Mouse (Mus musculus): ENCODE results near the gene Amph. TPM values are rescaled to one million over a fixed set of nuclear protein-coding genes. Genes with fewer than 3 reads are reported as not detected.
"Not testable (repeated sequence)": the region's sequence is repeated elsewhere in the genome, so short reads cannot be mapped to it uniquely, and the experiment has no call there.

The Amph gene
- 0.48 and 0.75 TPM in 2 replicates for polyA plus RNA-seq (2012; rRNA removed)

- Histone ChIP-seq H3K4me1 (ENCODE audit: control insufficient read depth, insufficient read depth, low read length) (no peaks in the 10 kb centered on the region), H3K4me3 (ENCODE audit: insufficient read depth, low read depth, low read length) (peak within 1 kb of the TSS; percentile 57), H3K27ac (ENCODE audit: insufficient read depth, low read depth, low read length) (no peak within 1 kb of the TSS), H3K27me3 (replicated peaks; ENCODE audit: control insufficient read depth, insufficient read depth, low read length) (0 out of 2 replicates have a peak, but pooled peaks cover 1% of the 10 kb centered on the region), H3K36me3 (ENCODE audit: control insufficient read depth, insufficient read depth, low read length) (no peaks in the 10 kb centered on the region)
- DNase-seq, result peak; percentile 62
- TF ChIP-seq CTCF (conservative IDR thresholded peaks at IDR 0.05; ENCODE audit: insufficient read depth, insufficient read length, low read depth, low read length), result no peak
- TF ChIP-seq POLR2A (IDR thresholded peaks at IDR 0.05; ENCODE audit: low read depth, low read length), result no peak
- WGBS, result 1% methylated on average over 70 of the region's 70 CpGs
These were observed at the start of gene Amph for GRCm38 (mm10) chr13:18948171-18949028. Gene Amph (plus strand): TSS chr13:18948205.

- no peaks in the 10 kb centered on the region for H3K4me1 ChIP-seq (ENCODE audit: control insufficient read depth, insufficient read depth, low read length)
- H3K4me3 ChIP-seq (ENCODE audit: insufficient read depth, low read depth, low read length), result no peak overlapping the region
- H3K27me3 ChIP-seq (replicated peaks; ENCODE audit: control insufficient read depth, insufficient read depth, low read length), result no peaks in the 10 kb centered on the region; the same call in 1 of the 2 replicates
- no peak overlapping the region for H3K27ac ChIP-seq (ENCODE audit: insufficient read depth, low read depth, low read length)
- TF ChIP-seq CTCF (conservative IDR thresholded peaks at IDR 0.05; ENCODE audit: insufficient read depth, insufficient read length, low read depth, low read length) (no peak), POLR2A (IDR thresholded peaks at IDR 0.05; ENCODE audit: low read depth, low read length) (no peak)
- no peak for DNase-seq
- H3K36me3 ChIP-seq (ENCODE audit: control insufficient read depth, insufficient read depth, low read length), result no peaks in the 10 kb centered on the region
- WGBS, result 54% methylated on average over 6 of the region's 6 CpGs
These were observed 44.4 kb upstream of the Amph start for GRCm38 (mm10) chr13:18903623-18904022.

GRCm38 (mm10) chr13:18914774-18915173 lies 33.2 kb upstream of the Amph start:
- TF ChIP-seq POLR2A (IDR thresholded peaks at IDR 0.05; ENCODE audit: low read depth, low read length), result no peak
- no peak for TF ChIP-seq CTCF (conservative IDR thresholded peaks at IDR 0.05; ENCODE audit: insufficient read depth, insufficient read length, low read depth, low read length)
- Histone ChIP-seq H3K27me3 (replicated peaks; ENCODE audit: control insufficient read depth, insufficient read depth, low read length) (no peaks in the 10 kb centered on the region), H3K4me1 (ENCODE audit: control insufficient read depth, insufficient read depth, low read length) (no peaks in the 10 kb centered on the region), H3K27ac (ENCODE audit: insufficient read depth, low read depth, low read length) (no peak overlapping the region), H3K36me3 (ENCODE audit: control insufficient read depth, insufficient read depth, low read length) (no peaks in the 10 kb centered on the region), H3K4me3 (ENCODE audit: insufficient read depth, low read depth, low read length) (no peak overlapping the region)
- WGBS, result 87% methylated on average over 4 of the region's 4 CpGs
- DNase-seq, result no peak

- 50% methylated on average over 1 of the region's 2 CpGs for WGBS
- not testable (repeated sequence) for H3K36me3 ChIP-seq (ENCODE audit: control insufficient read depth, insufficient read depth, low read length); H3K27ac ChIP-seq (ENCODE audit: insufficient read depth, low read depth, low read length); H3K4me1 ChIP-seq (ENCODE audit: control insufficient read depth, insufficient read depth, low read length); DNase-seq; H3K4me3 ChIP-seq (ENCODE audit: insufficient read depth, low read depth, low read length); H3K27me3 ChIP-seq (replicated peaks; ENCODE audit: control insufficient read depth, insufficient read depth, low read length)
These were observed 14.8 kb upstream of the Amph start for GRCm38 (mm10) chr13:18933191-18933590.

GRCm38 (mm10) chr13:18947686-18948085 lies 319 bp upstream of the Amph start:
- H3K4me3 ChIP-seq (ENCODE audit: insufficient read depth, low read depth, low read length), result no peak overlapping the region
- DNase-seq, result no peak
- H3K4me1 ChIP-seq (ENCODE audit: control insufficient read depth, insufficient read depth, low read length), result no peaks in the 10 kb centered on the region
- no peaks in the 10 kb centered on the region for H3K36me3 ChIP-seq (ENCODE audit: control insufficient read depth, insufficient read depth, low read length)
- WGBS, result 25% methylated on average over 5 of the region's 5 CpGs
- H3K27ac ChIP-seq (ENCODE audit: insufficient read depth, low read depth, low read length), result no peak overlapping the region
- TF ChIP-seq CTCF (conservative IDR thresholded peaks at IDR 0.05; ENCODE audit: insufficient read depth, insufficient read length, low read depth, low read length), result no peak
- TF ChIP-seq POLR2A (IDR thresholded peaks at IDR 0.05; ENCODE audit: low read depth, low read length), result no peak
- H3K27me3 ChIP-seq (replicated peaks; ENCODE audit: control insufficient read depth, insufficient read depth, low read length), result 0 out of 2 replicates have a peak, but pooled peaks cover 1% of the 10 kb centered on the region

- Histone ChIP-seq H3K4me1 (ENCODE audit: control insufficient read depth, insufficient read depth, low read length) (no peaks in the 10 kb centered on the region), H3K27me3 (replicated peaks; ENCODE audit: control insufficient read depth, insufficient read depth, low read length) (0 out of 2 replicates have a peak, but pooled peaks cover 1% of the 10 kb centered on the region), H3K36me3 (ENCODE audit: control insufficient read depth, insufficient read depth, low read length) (no peaks in the 10 kb centered on the region), H3K4me3 (ENCODE audit: insufficient read depth, low read depth, low read length) (no peak overlapping the region), H3K27ac (ENCODE audit: insufficient read depth, low read depth, low read length) (no peak overlapping the region)
- no peak for DNase-seq
- WGBS, result 2% methylated on average over 5 of the region's 5 CpGs
- TF ChIP-seq CTCF (conservative IDR thresholded peaks at IDR 0.05; ENCODE audit: insufficient read depth, insufficient read length, low read depth, low read length) (no peak), POLR2A (IDR thresholded peaks at IDR 0.05; ENCODE audit: low read depth, low read length) (no peak)
These were observed 985 bp downstream of the Amph start for GRCm38 (mm10) chr13:18949029-18949350.

- H3K4me1 ChIP-seq (ENCODE audit: control insufficient read depth, insufficient read depth, low read length), result no peaks in the 10 kb centered on the region
- H3K4me3 ChIP-seq (ENCODE audit: insufficient read depth, low read depth, low read length), result no peak overlapping the region
- WGBS, result 28% methylated on average over 11 of the region's 11 CpGs
- TF ChIP-seq CTCF (conservative IDR thresholded peaks at IDR 0.05; ENCODE audit: insufficient read depth, insufficient read length, low read depth, low read length) (no peak), POLR2A (IDR thresholded peaks at IDR 0.05; ENCODE audit: low read depth, low read length) (no peak)
- 0 out of 2 replicates have a peak, but pooled peaks cover 1% of the 10 kb centered on the region for H3K27me3 ChIP-seq (replicated peaks; ENCODE audit: control insufficient read depth, insufficient read depth, low read length)
- DNase-seq, result peak; percentile 60
- H3K27ac ChIP-seq (ENCODE audit: insufficient read depth, low read depth, low read length), result no peak overlapping the region
- no peaks in the 10 kb centered on the region for H3K36me3 ChIP-seq (ENCODE audit: control insufficient read depth, insufficient read depth, low read length)
These were observed 1.7 kb downstream of the Amph start for GRCm38 (mm10) chr13:18949626-18950200.
